Mouse (Mus musculus): ENCODE data around the gene Alcam.

The Alcam gene

GRCm38 (mm10) chr16:52443055-52443454, 10.8 kb downstream of the Alcam start:
- no peak for DNase-seq (ENCODE audit: low read depth, low spot score)

GRCm38 (mm10) chr16:52439600-52439999, 14.3 kb downstream of the Alcam start:
- no peak for DNase-seq (ENCODE audit: low read depth, low spot score)

GRCm38 (mm10) chr16:52439007-52439406, 14.9 kb downstream of the Alcam start:
- DNase-seq (ENCODE audit: low read depth, low spot score): no peak

- no peak for DNase-seq (ENCODE audit: low read depth, low spot score)
Observed at GRCm38 (mm10) chr16:52438216-52438904, 15.5 kb downstream of the Alcam start.

- no peak for DNase-seq (ENCODE audit: low read depth, low spot score)
Observed at GRCm38 (mm10) chr16:52433189-52433588, 20.7 kb downstream of the Alcam start.

GRCm38 (mm10) chr16:52432072-52432471, 21.8 kb downstream of the Alcam start:
- DNase-seq (ENCODE audit: low read depth, low spot score): no peak

- no peak for DNase-seq (ENCODE audit: low read depth, low spot score)
Observed at GRCm38 (mm10) chr16:52431590-52431989, 22.3 kb downstream of the Alcam start.

GRCm38 (mm10) chr16:52430073-52430472, 23.8 kb downstream of the Alcam start:
- DNase-seq (ENCODE audit: low read depth, low spot score): no peak

GRCm38 (mm10) chr16:52429661-52430060, 24.2 kb downstream of the Alcam start:
- DNase-seq (ENCODE audit: low read depth, low spot score): no peak

- DNase-seq (ENCODE audit: low read depth, low spot score): no peak
Observed at GRCm38 (mm10) chr16:52428505-52428904, 25.4 kb downstream of the Alcam start.

- DNase-seq (ENCODE audit: low read depth, low spot score): no peak
Observed at GRCm38 (mm10) chr16:52418568-52419158, 35.2 kb downstream of the Alcam start.

- DNase-seq (ENCODE audit: low read depth, low spot score): no peak
Observed at GRCm38 (mm10) chr16:52417982-52418381, 35.9 kb downstream of the Alcam start.

GRCm38 (mm10) chr16:52417146-52417545, 36.7 kb downstream of the Alcam start:
- DNase-seq (ENCODE audit: low read depth, low spot score): no peak

- no peak for DNase-seq (ENCODE audit: low read depth, low spot score)
Observed at GRCm38 (mm10) chr16:52413714-52414113, 40.2 kb downstream of the Alcam start.

GRCm38 (mm10) chr16:52406072-52406471, 47.8 kb downstream of the Alcam start:
- no peak for DNase-seq (ENCODE audit: low read depth, low spot score)

- DNase-seq (ENCODE audit: low read depth, low spot score): no peak
Observed at GRCm38 (mm10) chr16:52405272-52405671, 48.6 kb downstream of the Alcam start.

- no peak for DNase-seq (ENCODE audit: low read depth, low spot score)
Observed at GRCm38 (mm10) chr16:52399112-52399511, 54.8 kb downstream of the Alcam start.

- DNase-seq (ENCODE audit: low read depth, low spot score): no peak
Observed at GRCm38 (mm10) chr16:52386781-52387300, 67.0 kb downstream of the Alcam start.

GRCm38 (mm10) chr16:52383456-52384185, 70.3 kb downstream of the Alcam start:
- DNase-seq (ENCODE audit: low read depth, low spot score): no peak

- no peak for DNase-seq (ENCODE audit: low read depth, low spot score)
Observed at GRCm38 (mm10) chr16:52378811-52379597, 74.9 kb downstream of the Alcam start.

- no peak for DNase-seq (ENCODE audit: low read depth, low spot score)
Observed at GRCm38 (mm10) chr16:52376827-52377226, 77.0 kb downstream of the Alcam start.

GRCm38 (mm10) chr16:52371956-52372355, 81.9 kb downstream of the Alcam start:
- no peak for DNase-seq (ENCODE audit: low read depth, low spot score)

Measured in WW6 (cell line).